Mouse (Mus musculus) heart, postnatal 14 days (tissue): ENCODE results near the gene Mpv17l2. TPM values are rescaled to one million over a fixed set of nuclear protein-coding genes. Genes with fewer than 3 reads are reported as not detected.

Source experiments
- DNase-seq, 2 experiments: peaks; one replicate each; pipeline ENCODE4 v3.0.0; 2021 to 2022
- intact Hi-C: fragments of 180-260 bp; cut with DNase I; formaldehyde crosslinking; loops from one replicate; pipeline ENCODE4 v1.15.1; 2025
- total RNA-seq, 2 experiments: library from RNA; stranded (reverse); gene quantifications; 2 replicates each; pipeline ENCODE4 v1.2.3; 2021

Mpv17l2 gene
- total RNA-seq, 2 experiments from 2014 or later, result 29.3 to 29.9 TPM

GRCm38 (mm10) chr8:70754043-70754870, 6.5 kb downstream of the Mpv17l2 start, which contains the start of gene Rab3a:
Gene Rab3a (plus strand): TSS chr8:70754679.
- intact Hi-C loops, result no loop called here
- DNase-seq, result peak; percentile 95 to 96

- peak; percentile 95 for DNase-seq
- intact Hi-C loops, result no loop called here
Measured at GRCm38 (mm10) chr8:70753151-70753550, 7.6 kb downstream of the Mpv17l2 start.

- intact Hi-C loops, result loop anchor here (1.0 kb wide), 1 partner anchor 32 kb away; no protein-coding TSS in a partner anchor
- DNase-seq, result peak; percentile 83
Measured at GRCm38 (mm10) chr8:70752000-70752764, 8.6 kb downstream of the Mpv17l2 start.

- peak; percentile 25 to 37 for DNase-seq
Measured at GRCm38 (mm10) chr8:70750128-70750680, 10.5 kb downstream of the Mpv17l2 start.

GRCm38 (mm10) chr8:70749097-70749674, 11.6 kb downstream of the Mpv17l2 start:
- DNase-seq, result no peak
- intact Hi-C loops, result no loop called here

More at GRCm38 (mm10) chr8:70750128-70750680, 10.5 kb downstream of the Mpv17l2 start:
- intact Hi-C loops, result no loop called here

- intact Hi-C loops, result no loop called here
- DNase-seq, result peak in 1 of 2 experiments; percentile 4
Measured at GRCm38 (mm10) chr8:70748246-70749096, 12.3 kb downstream of the Mpv17l2 start.

GRCm38 (mm10) chr8:70747211-70747890, 13.4 kb downstream of the Mpv17l2 start:
- DNase-seq, result peak; percentile 7 to 9
- intact Hi-C loops, result no loop called here

GRCm38 (mm10) chr8:70746676-70747075, 14.1 kb downstream of the Mpv17l2 start:
- intact Hi-C loops, result no loop called here

GRCm38 (mm10) chr8:70745691-70746220, 15.0 kb downstream of the Mpv17l2 start:
- intact Hi-C loops, result no loop called here
- DNase-seq, result no peak

More at GRCm38 (mm10) chr8:70746676-70747075, 14.1 kb downstream of the Mpv17l2 start:
- peak; percentile 19 to 34 for DNase-seq

- intact Hi-C loops, result no loop called here
- DNase-seq, result no peak
Measured at GRCm38 (mm10) chr8:70744806-70745205, 15.9 kb downstream of the Mpv17l2 start.

GRCm38 (mm10) chr8:70743656-70744590, 16.8 kb downstream of the Mpv17l2 start:
- intact Hi-C loops, result no loop called here
- peak; percentile 72 for DNase-seq

- peak; percentile 54 to 62 for DNase-seq
- intact Hi-C loops, result no loop called here
Measured at GRCm38 (mm10) chr8:70742981-70743655, 17.6 kb downstream of the Mpv17l2 start.

- peak in 1 of 2 experiments; percentile 34 for DNase-seq
- intact Hi-C loops, result no loop called here
Measured at GRCm38 (mm10) chr8:70742176-70742575, 18.6 kb downstream of the Mpv17l2 start.

GRCm38 (mm10) chr8:70741661-70742060, 19.1 kb downstream of the Mpv17l2 start:
- intact Hi-C loops, result no loop called here
- peak; percentile 12 to 16 for DNase-seq

- intact Hi-C loops, result no loop called here
- DNase-seq, result no peak
Measured at GRCm38 (mm10) chr8:70738211-70738610, 22.5 kb downstream of the Mpv17l2 start.

GRCm38 (mm10) chr8:70737705-70738104, 23.0 kb downstream of the Mpv17l2 start:
- no peak for DNase-seq
- intact Hi-C loops, result no loop called here

- intact Hi-C loops, result no loop called here
- DNase-seq, result no peak
Measured at GRCm38 (mm10) chr8:70730956-70731355, 29.8 kb downstream of the Mpv17l2 start.
